Mouse (Mus musculus) CH12.LX (cell line): ENCODE data around the gene Dhcr7. TPM values are rescaled to one million over a fixed set of nuclear protein-coding genes. Genes with fewer than 3 reads are reported as not detected.

Experiments
- DNase-seq: peaks from one replicate; pipeline ENCODE4 v3.0.0-alpha.2; 2013; ENCODE audit errors: extremely low read depth
- H3K27ac ChIP-seq: 2 replicates; pipeline ENCODE4 v1.5.1; 2012; ENCODE audit warnings: low read depth, mild to moderate bottlenecking, control low read depth, moderate library complexity; ENCODE audit not compliant: insufficient read depth
- H3K27me3 ChIP-seq: replicated peaks from 2 replicates; pipeline ENCODE3; 2012; ENCODE audit warnings: inconsistent platforms
- H3K36me3 ChIP-seq, 2 experiments: replicated peaks in 1 of 2; 2 replicates each; pipeline versions ENCODE3 to v1.6.1; 2012; ENCODE audit warnings: inconsistent platforms in 1 of 2, low read length in 1 of 2, mild to moderate bottlenecking in 1 of 2, mixed read lengths in 1 of 2, moderate library complexity in 1 of 2; ENCODE audit not compliant: control insufficient read depth in 1 of 2, insufficient read depth in 1 of 2
- H3K4me1 ChIP-seq, 2 experiments: 2 replicates each; pipeline ENCODE4 v1.6.1; 2012; ENCODE audit warnings: inconsistent platforms in 1 of 2, moderate library complexity in 1 of 2; ENCODE audit not compliant: insufficient read depth in 2 of 2, control insufficient read depth in 1 of 2
- H3K4me2 ChIP-seq: 2 replicates; pipeline ENCODE4 v1.6.1; 2012; ENCODE audit warnings: low read depth, mild to moderate bottlenecking, control low read depth; ENCODE audit not compliant: poor library complexity, insufficient read depth, severe bottlenecking
- H3K4me3 ChIP-seq, 3 experiments: fragments of 150-350 bp in 1 of 3; sonication (generic) in 1 of 3; replicated peaks in 1 of 3; 2 replicates each; pipeline versions ENCODE3 to v1.5.1; 2011 to 2012; ENCODE audit warnings: low read depth in 2 of 3, low read length in 2 of 3, mild to moderate bottlenecking in 2 of 3, moderate library complexity in 2 of 3, control low read depth in 1 of 3, improper control_type of control experiment in 1 of 3, inconsistent platforms in 1 of 3, mixed read lengths in 1 of 3; ENCODE audit not compliant: poor library complexity in 1 of 3
- H3K79me2 ChIP-seq: replicated peaks from 2 replicates; pipeline ENCODE4 v1.6.1; 2012; ENCODE audit warnings: mild to moderate bottlenecking, moderate library complexity; ENCODE audit not compliant: control insufficient read depth, poor library complexity, insufficient read depth, severe bottlenecking; ENCODE audit errors: extremely low read depth
- H3K9ac ChIP-seq: 2 replicates; pipeline ENCODE4 v1.6.1; 2012; ENCODE audit warnings: low read depth, mild to moderate bottlenecking, control low read depth, moderate library complexity; ENCODE audit not compliant: insufficient read depth
- H3K9me3 ChIP-seq: replicated peaks from 2 replicates; pipeline ENCODE3; 2012; ENCODE audit warnings: low read length, inconsistent platforms, mixed read lengths
- CHD1 ChIP-seq: IDR thresholded peaks from 2 replicates; pipeline ENCODE4 v1.6.1; 2012; ENCODE audit warnings: low read depth, low read length, improper control_type of control experiment, inconsistent platforms
- CTCF ChIP-seq, 2 experiments: IDR thresholded peaks in 1 of 2; conservative IDR thresholded peaks in 1 of 2; 2 replicates each; pipeline ENCODE4 v1.5.1; 2011 to 2012; ENCODE audit warnings: low read depth in 2 of 2, low read length in 2 of 2, improper control_type of control experiment in 1 of 2, inconsistent platforms in 1 of 2, mild to moderate bottlenecking in 1 of 2, moderate library complexity in 1 of 2
- ELF1 ChIP-seq: IDR thresholded peaks from 2 replicates; pipeline ENCODE4 v1.6.1; 2014; ENCODE audit warnings: low read depth, mild to moderate bottlenecking, inconsistent platforms, low read length, improper control_type of control experiment
- GABPA ChIP-seq: IDR thresholded peaks from 2 replicates; pipeline ENCODE4 v1.6.1; 2012; ENCODE audit warnings: low read depth, low read length, improper control_type of control experiment, inconsistent platforms; ENCODE audit not compliant: insufficient replicate concordance
- HCFC1 ChIP-seq: IDR thresholded peaks from 2 replicates; pipeline ENCODE4 v1.6.1; 2012; ENCODE audit warnings: low read depth, mild to moderate bottlenecking, inconsistent platforms, low read length, improper control_type of control experiment
- JUN ChIP-seq: IDR thresholded peaks from 2 replicates; pipeline ENCODE4 v1.6.1; 2011; ENCODE audit warnings: low read depth, mild to moderate bottlenecking, low read length, improper control_type of control experiment, moderate library complexity; ENCODE audit not compliant: insufficient read depth
- JUND ChIP-seq: conservative IDR thresholded peaks from 2 replicates; pipeline ENCODE4 v1.6.1; 2011; ENCODE audit warnings: low read depth, low read length, improper control_type of control experiment
- MAFK ChIP-seq: IDR thresholded peaks from 2 replicates; pipeline ENCODE4 v1.6.1; 2011; ENCODE audit warnings: low read length, improper control_type of control experiment; ENCODE audit not compliant: insufficient replicate concordance
- MAX ChIP-seq: IDR thresholded peaks from 2 replicates; pipeline ENCODE4 v1.6.1; 2011; ENCODE audit warnings: low read length, improper control_type of control experiment
- MAZ ChIP-seq: IDR thresholded peaks from 2 replicates; pipeline ENCODE4 v1.6.1; 2012; ENCODE audit warnings: low read depth, mild to moderate bottlenecking, inconsistent platforms, low read length, improper control_type of control experiment, moderate library complexity
- MEF2A ChIP-seq: IDR thresholded peaks from 2 replicates; pipeline ENCODE4 v1.6.1; 2014; ENCODE audit warnings: low read depth, mild to moderate bottlenecking, inconsistent platforms, low read length, improper control_type of control experiment, borderline replicate concordance
- MXI1 ChIP-seq: IDR thresholded peaks from 2 replicates; pipeline ENCODE4 v1.6.1; 2011; ENCODE audit warnings: mild to moderate bottlenecking, low read depth, low read length, improper control_type of control experiment
- PAX5 ChIP-seq: IDR thresholded peaks from 2 replicates; pipeline ENCODE4 v1.6.1; 2012; ENCODE audit warnings: low read length, inconsistent platforms, mixed read lengths
- POLR2AphosphoS2 ChIP-seq: IDR thresholded peaks from 2 replicates; pipeline ENCODE4 v1.6.1; 2011; ENCODE audit warnings: low read depth, low read length, improper control_type of control experiment
- RCOR1 ChIP-seq: conservative IDR thresholded peaks from 2 replicates; pipeline ENCODE4 v1.6.1; 2012; ENCODE audit warnings: low read depth, mild to moderate bottlenecking, inconsistent platforms, low read length, improper control_type of control experiment
- SIN3A ChIP-seq: IDR thresholded peaks from 2 replicates; pipeline ENCODE4 v1.6.1; 2012; ENCODE audit warnings: low read length, improper control_type of control experiment, inconsistent platforms
- UBTF ChIP-seq: IDR thresholded peaks from 2 replicates; pipeline ENCODE4 v1.6.1; 2012; ENCODE audit warnings: low read depth, mild to moderate bottlenecking, inconsistent platforms, low read length, improper control_type of control experiment, moderate library complexity
- USF2 ChIP-seq: conservative IDR thresholded peaks from 2 replicates; pipeline ENCODE4 v1.6.1; 2011; ENCODE audit warnings: low read depth, low read length, improper control_type of control experiment
- ZNF384 ChIP-seq: IDR thresholded peaks from 2 replicates; pipeline ENCODE4 v1.6.1; 2012; ENCODE audit warnings: low read depth, low read length, improper control_type of control experiment, inconsistent platforms
- dilution Hi-C: fragments of 300-500 bp; cut with MboI; formaldehyde crosslinking; loops from 2 replicates; pipeline ENCODE4 v1.14.3; 2020; ENCODE audit warnings: low sequenced_read_pairs; ENCODE audit not compliant: extremely low pct_unique_long_range_greater_than_20kb, extremely low pct_ligation_motif_present
- in situ Hi-C: fragments of 300-500 bp; cut with MboI; formaldehyde crosslinking; loops from 3 replicates; pipeline ENCODE4 v1.14.3; 2019; ENCODE audit warnings: low sequenced_read_pairs, low pct_ligation_motif_present, low pct_unique_long_range_greater_than_20kb, mixed read lengths
- polyA plus RNA-seq: library from polyadenylated mRNA; unstranded; fragments of >175 nt; gene quantifications from 2 replicates; pipeline ENCODE4 v1.2.1, GENCODE M21; 2012; ENCODE audit warnings: low read depth; ENCODE audit not compliant: insufficient read length
- total RNA-seq, 2 experiments: library from RNA; depleted of rRNA; stranded (reverse); fragments of 300-350 nt in 1 of 2; fragments of >200 nt in 1 of 2; gene quantifications; 2 replicates each; pipeline ENCODE4 v1.2.3; 2012 to 2014

Gene Dhcr7
- total and polyA plus RNA-seq, 3 experiments, result 18.1 to 60.3 (median 22.1) TPM

DNA sequence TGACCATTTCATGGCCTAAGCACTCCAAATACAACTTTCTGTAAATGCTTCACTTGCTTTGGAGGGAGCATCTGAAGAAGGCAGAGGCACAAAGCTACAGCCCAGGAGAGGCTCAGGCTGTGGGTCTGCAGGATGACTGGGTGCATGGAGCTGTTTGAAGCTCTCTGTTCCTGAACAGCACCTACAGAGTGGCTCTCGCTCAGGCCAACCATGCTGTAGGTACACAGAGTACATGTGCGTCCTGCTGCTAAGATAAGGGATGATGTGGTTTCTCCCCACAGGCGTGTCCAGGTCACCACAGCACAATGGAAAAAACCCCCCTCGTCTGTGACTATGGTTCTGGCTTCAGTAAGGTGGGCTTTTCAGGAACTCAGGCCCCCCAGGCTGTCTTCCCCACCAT is 45.9 kb downstream of the Dhcr7 start:
- H3K27me3 ChIP-seq, result peaks cover 83% of the 10 kb centered on the region
- dilution Hi-C loops, result no loop called here
- no peak overlapping the region for H3K4me2 ChIP-seq
- H3K9ac ChIP-seq, result no peak overlapping the region
- TF ChIP-seq HCFC1 (no peak), MAX (no peak), GABPA (no peak), ELF1 (no peak), MXI1 (no peak), POLR2AphosphoS2 (no peak), CHD1 (no peak)
- DNase-seq, result no peak
- no peaks in the 10 kb centered on the region for H3K79me2 ChIP-seq
- H3K4me1 ChIP-seq, result no peaks in the 10 kb centered on the region
- peaks cover 9% of the 10 kb centered on the region for H3K9me3 ChIP-seq
- no peak overlapping the region for H3K27ac ChIP-seq
- no peak overlapping the region for H3K4me3 ChIP-seq
- in situ Hi-C loops, result no loop called here
- no peaks in the 10 kb centered on the region for H3K36me3 ChIP-seq

DNA sequence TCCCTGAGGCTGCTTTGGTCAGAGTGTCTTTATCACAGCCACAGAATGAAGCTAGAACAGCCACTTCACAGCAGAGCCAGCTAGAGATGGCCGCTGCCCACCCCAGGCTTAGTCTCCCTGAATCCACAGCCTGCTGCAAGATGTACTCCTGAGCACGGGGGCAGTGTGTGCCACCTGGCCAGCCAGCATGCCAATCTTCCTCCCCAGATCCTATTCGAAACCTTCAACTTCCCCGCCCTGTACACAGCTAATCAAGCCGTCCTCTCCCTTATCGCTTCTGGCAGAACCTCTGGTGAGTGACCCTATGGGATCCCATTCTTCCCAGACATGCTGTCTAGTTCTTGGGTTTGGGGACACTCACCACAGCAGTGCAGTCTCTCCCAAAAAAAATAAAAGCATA is 60.8 kb downstream of the Dhcr7 start:
- Histone ChIP-seq H3K4me1 (no peaks in the 10 kb centered on the region), H3K4me2 (no peak overlapping the region), H3K9ac (no peak overlapping the region)
- dilution Hi-C loops, result no loop called here
- TF ChIP-seq RCOR1 (no peak), CHD1 (no peak), CTCF (conservative IDR thresholded peaks at IDR 0.05 in 1 of 2, IDR thresholded peaks at IDR 0.05 in 1 of 2; ENCODE audit: low read depth in 2 of 2, low read length in 2 of 2) (no peak), ZNF384 (no peak), JUN (no peak), JUND (no peak), SIN3A (no peak), GABPA (no peak), USF2 (no peak), MAZ (no peak), MAFK (no peak)
- TF ChIP-seq, all 38 proteins: peak for 0
- no peaks in the 10 kb centered on the region for H3K36me3 ChIP-seq
- no peak overlapping the region for H3K27ac ChIP-seq
- no peaks in the 10 kb centered on the region for H3K79me2 ChIP-seq
- H3K4me3 ChIP-seq, result no peak overlapping the region
- no peaks in the 10 kb centered on the region for H3K9me3 ChIP-seq
- no peak for DNase-seq
- in situ Hi-C loops, result no loop called here
- peaks cover 75% of the 10 kb centered on the region for H3K27me3 ChIP-seq

DNA sequence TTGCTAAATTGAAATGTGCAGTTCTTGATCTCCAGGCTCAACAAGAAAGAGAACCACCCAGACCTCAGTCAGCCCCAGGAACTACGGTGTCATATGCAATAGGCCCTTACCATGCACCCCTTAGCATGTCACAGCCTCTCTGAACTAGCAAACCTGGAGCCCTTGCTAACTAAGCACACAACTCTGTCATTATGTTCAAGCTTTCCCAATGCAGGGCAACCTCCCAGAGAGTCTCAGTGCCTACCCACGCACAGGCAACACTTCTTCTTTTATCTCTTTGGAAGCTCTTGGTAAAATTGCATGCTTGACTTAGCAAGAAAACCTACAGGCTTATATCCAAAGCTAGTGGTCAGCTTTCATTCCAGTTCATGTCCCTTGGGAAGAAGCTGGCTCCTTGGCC is 68.2 kb downstream of the Dhcr7 start:
- H3K27me3 ChIP-seq, result peaks cover 89% of the 10 kb centered on the region
- H3K4me1 ChIP-seq, result no peaks in the 10 kb centered on the region
- H3K36me3 ChIP-seq, result no peaks in the 10 kb centered on the region
- no peak overlapping the region for H3K9ac ChIP-seq
- no peaks in the 10 kb centered on the region for H3K79me2 ChIP-seq
- DNase-seq, result no peak
- H3K4me3 ChIP-seq, result no peak overlapping the region
- in situ Hi-C loops (no loop called here), dilution Hi-C loops (no loop called here)
- H3K27ac ChIP-seq, result no peak overlapping the region
- no peak for TF ChIP-seq UBTF
- TF ChIP-seq CHD1, result no peak
- no peak for TF ChIP-seq MEF2A
- no peak for TF ChIP-seq PAX5
- no peak overlapping the region for H3K4me2 ChIP-seq
- H3K9me3 ChIP-seq, result no peaks in the 10 kb centered on the region
